Mouse (Mus musculus) liver, postnatal 0 days (tissue): ENCODE data around the gene Scarf1.

Source experiments
- CTCF ChIP-seq: sonication (generic); IDR thresholded peaks from 2 replicates; pipeline ENCODE4 v1.5.1; 2016; ENCODE audit warnings: antibody characterized with exemption, low read depth
- EP300 ChIP-seq: IDR thresholded peaks from 2 replicates; pipeline ENCODE4 v1.6.1; 2016; ENCODE audit warnings: antibody characterized with exemption, low read depth, mild to moderate bottlenecking

GRCm38 (mm10) chr11:75486601-75487285, 26.6 kb upstream of the Scarf1 start, which contains the start of gene Prpf8:
- no peak for TF ChIP-seq CTCF
- no peak for TF ChIP-seq EP300
